Mouse (Mus musculus) left cerebral cortex, postnatal 25 days (tissue): ENCODE data around the gene Cnksr1. TPM values are rescaled to one million over a fixed set of nuclear protein-coding genes. Genes with fewer than 3 reads are reported as not detected.
A peak's percentile ranks its signal among the peaks of the same experiment; 100 is the strongest.
"Not testable (repeated sequence)": the region's sequence is repeated elsewhere in the genome, so short reads cannot be mapped to it uniquely, and the experiment has no call there.

ENCODE experiments used
- DNase-seq, 2 experiments: peaks; one replicate each; pipeline ENCODE4 v3.0.0; 2022; ENCODE audit warnings: low spot score in 2 of 2, mixed read lengths in 1 of 2
- intact Hi-C: fragments of 180-260 bp; cut with DNase I; formaldehyde crosslinking; loops from one replicate; pipeline ENCODE4 v1.15.1; 2025
- total RNA-seq, 2 experiments: library from RNA; stranded (reverse); gene quantifications; 2 replicates each; pipeline ENCODE4 v1.2.3; 2021

Cnksr1 gene
- under 1 TPM; 0.23 to 0.46 TPM for total RNA-seq

DNA sequence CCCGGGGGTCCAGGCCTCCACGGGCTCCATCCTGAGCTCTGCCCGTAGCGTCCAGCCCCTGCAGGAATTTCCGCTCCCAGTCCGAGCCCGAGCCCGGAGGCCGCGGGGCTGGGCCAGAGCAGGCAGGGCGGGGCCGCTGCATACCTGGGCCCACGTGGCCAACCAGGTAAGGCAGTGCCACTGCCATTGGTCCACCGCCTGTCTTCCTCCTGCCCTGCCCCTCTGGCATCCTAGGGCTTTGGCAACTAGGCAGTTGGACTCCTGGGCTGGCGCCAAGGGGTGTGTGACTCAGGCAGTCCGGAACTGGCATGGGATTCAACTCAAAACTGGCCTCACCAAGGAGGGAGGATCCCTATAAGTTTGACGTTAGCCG is at the start of gene Cnksr1:
Cnksr1 (minus strand) TSS at position 121 of the 373 bp plus-strand sequence.
- intact Hi-C loops = loop anchor here (10.0 kb wide), 1 partner anchor 453 kb away; no protein-coding TSS in a partner anchor

DNA sequence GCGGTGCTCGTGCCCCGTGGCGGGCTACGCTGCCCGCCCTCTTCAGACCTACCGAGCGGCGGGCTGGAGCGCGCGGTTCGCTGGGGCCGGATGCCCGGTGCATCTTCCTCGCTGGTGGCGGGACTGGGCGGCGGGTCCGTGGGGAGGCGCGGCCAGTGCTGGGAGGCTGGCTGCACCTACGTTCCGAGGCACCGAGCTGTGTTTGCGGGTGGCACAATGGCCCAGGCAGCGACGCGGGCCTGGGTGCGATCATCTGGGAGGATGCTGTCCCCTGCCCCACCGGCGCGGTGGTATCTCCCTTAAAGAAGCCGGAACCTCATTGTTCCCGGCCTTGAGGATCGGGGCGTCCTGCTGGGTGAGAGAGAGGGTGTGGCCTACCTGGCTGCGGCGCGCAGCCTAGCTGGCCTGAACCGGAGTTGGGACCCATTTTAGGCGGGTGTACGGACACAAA is 49.4 kb upstream of the Cnksr1 start, which contains the start of gene Pdik1l:
Pdik1l (minus strand) TSS at position 321 of the 451 bp plus-strand sequence.
- peak; percentile 75 to 78 for DNase-seq
- intact Hi-C loops = loop anchor here (1.0 to 10.0 kb wide), 2 partner anchors 100 to 197 kb away; partner anchors contain the start of gene Cep85

More for the DNA sequence above, at the start of gene Cnksr1:
- DNase-seq = no peak

DNA sequence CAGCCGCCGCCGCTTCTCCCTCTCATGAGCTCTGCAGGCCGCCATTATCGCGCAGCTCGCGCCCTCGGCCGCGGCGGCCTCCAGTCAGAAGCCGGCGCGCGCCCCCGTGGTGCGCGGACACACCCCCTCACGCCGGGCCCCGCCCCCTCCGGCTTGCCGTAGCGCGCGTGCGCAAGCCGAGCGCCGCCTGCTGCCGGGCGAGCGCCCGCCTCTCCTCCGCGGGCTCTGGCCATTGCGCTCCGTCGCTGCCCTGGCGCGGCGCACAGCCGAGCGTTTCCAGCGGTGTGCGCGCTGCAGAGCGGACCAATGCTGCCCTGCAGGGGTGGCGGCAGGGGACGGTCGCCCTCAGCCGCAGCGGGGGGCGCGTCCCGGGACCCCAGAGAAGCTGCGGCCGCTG is 49.0 kb upstream of the Cnksr1 start:
- intact Hi-C loops = loop anchor here (1.0 to 10.0 kb wide), 2 partner anchors 100 to 198 kb away; partner anchors contain the start of gene Cep85
- peak; percentile 95 to 97 for DNase-seq

DNA sequence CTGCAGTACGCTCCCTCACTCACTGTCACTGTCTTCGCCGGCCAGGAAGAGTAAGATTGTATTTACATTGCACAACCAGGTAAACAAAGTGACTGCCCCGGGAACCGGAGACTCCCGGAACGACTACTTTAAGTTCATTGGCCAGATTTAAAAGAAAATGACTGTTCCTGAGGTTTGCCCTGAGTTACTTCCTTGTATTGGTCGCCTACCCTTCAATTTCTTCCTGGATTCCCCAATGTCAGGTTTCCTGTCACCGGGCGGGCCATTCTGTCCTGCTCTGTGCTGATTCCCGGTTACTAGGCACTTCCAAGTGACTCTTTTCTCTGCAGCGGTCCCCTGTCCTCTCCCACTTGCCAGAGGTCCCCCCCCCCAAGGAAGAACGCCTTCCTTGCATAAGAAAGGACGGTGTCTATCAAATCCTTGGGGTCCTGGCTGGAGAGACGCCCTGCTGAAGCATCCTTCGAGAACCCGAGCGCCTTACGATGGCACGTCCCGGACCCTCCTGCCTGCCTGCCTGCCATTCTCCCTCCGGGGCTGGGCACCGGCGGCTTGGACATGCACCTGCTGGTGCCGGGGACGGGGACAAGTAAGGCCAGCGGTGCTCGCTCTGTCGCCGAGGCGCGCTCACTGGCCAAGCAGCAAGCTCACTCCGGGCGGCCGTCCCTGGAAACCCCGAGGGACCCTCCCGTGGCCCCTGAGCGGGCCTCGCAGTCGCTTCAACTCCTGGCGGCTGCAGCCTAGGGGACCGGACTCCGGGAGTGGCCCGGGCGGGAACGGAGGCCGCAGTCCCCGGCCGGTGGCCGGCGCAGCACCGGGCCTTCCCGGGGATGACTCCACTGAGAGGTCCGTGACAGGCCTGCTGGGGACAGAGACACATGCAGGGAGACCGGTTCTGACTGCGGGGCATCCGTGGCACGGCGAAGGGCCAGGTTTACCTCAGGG is 48.3 kb upstream of the Cnksr1 start:
- intact Hi-C loops = loop anchor here (1.0 to 10.0 kb wide), 2 partner anchors 99 to 198 kb away; partner anchors contain the start of gene Cep85
- no peak for DNase-seq

DNA sequence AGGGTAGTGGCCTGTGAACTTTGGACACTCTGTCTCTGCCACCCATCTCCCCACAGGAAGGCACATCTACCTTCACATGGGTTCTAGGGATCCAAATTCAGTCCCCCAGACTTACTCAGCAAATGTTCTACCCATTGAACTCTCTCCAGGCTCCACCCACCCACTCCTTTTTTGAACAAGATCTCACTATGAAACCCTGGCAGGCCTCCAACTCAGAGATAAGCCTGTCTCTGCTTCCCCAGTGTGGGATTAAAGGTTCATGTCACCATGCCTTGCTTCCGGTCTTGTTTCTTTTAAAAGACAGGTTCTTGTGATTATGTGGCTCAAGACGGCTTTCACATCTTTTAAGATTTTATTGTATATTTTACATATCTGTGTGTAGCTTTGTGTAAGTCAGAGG is 46.7 kb upstream of the Cnksr1 start:
- intact Hi-C loops = loop anchor here (10.0 kb wide), 1 partner anchor 200 kb away; no protein-coding TSS in a partner anchor
- no peak for DNase-seq

DNA sequence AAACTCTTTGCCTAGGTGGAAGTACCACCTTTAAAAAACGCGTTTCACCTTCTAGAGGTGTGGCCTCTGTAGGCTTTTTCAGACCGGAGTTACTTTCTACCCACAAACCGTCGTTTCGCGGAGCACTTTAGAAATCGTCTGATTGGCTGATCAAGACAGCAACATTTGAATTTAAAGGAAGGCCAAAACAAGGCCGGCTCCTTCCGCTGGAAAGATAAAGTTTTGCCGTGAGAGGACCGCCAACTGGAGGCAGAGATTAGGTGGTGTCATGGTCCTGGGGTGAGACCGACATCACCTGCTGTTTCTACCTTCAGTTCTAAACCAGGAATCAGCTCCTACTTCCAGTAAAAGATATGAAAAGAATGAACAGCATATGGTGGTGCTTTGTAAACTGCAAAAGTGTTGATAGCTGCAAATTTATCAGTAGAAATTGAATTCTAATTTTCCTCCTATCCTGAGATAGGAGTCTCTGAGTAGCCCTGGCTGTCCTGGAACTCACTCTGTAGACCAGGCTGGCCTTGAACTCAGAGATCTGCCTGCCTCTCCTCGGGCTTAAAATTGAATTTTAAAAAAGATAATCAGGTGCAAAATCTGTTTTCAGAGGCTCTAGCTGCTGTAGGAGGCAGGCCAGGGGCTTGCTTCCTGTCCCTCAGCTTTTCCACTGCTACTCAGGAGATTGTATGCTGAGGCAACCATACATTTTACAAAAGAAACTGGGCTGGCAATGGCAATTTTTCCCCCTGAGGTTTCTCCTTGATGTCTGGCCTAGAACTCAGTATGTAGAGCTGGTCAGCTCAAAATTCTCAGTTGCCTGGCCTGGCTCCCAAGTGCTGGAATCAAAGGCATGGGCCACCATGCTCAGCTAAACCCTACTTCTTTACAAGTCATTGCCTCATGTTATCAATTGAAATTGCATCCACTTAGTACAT is 35.5 kb upstream of the Cnksr1 start:
- no peak for DNase-seq
- intact Hi-C loops = no loop called here

DNA sequence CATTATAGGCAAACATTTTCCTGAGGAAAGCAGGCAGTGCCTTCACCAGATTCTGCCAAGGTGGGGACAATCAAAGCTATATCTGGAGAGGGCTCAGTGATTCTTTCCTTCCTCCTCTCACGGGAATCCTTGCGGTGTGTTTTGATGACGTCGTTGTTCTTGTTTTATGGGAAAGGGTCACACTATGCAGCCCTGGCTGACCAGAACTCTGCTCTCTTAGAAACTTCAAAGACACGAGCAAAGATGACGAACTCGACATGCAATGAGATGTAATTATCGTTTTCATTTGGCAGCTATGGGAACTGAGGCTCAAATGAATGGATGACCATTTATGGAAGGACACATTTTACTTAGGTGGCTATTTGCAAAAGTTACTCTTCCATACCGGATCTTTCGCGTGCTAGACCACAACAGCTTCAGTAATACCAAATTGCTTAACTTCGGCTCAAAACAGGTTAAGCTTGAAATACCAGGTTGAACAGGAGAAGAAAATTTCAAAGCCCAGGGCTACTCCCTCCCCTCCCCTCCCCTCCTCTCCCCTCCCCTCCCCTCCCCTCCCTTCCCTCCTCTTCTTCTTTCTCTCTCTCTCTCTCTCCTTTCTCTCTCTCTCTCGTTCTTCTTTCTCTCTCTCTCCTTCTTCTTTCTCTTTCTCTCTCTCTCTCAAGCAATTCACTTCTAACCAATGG is 34.7 kb upstream of the Cnksr1 start:
- intact Hi-C loops = no loop called here

DNA sequence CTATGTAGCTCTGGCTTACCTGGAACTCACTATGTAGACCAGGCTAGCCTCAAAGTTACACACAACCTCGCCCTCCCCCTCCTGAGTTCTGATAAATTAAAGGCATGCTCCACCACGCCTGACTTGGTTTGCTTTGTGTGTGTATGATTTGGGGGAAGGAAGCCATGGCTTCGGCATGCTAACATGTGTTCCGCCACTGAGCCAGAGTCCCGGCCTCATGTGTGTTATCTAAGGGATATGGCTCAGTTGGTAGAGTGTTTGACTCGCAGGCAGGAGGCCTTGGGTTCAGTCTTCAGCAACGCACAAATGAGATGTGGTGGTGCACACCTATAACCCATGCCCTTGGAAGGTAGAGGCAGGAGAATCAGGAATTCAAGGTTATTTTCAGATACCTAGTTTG is 33.8 kb upstream of the Cnksr1 start:
- no peak for DNase-seq
- intact Hi-C loops = no loop called here

More for the DNA sequence above, 34.7 kb upstream of the Cnksr1 start:
- DNase-seq = no peak

DNA sequence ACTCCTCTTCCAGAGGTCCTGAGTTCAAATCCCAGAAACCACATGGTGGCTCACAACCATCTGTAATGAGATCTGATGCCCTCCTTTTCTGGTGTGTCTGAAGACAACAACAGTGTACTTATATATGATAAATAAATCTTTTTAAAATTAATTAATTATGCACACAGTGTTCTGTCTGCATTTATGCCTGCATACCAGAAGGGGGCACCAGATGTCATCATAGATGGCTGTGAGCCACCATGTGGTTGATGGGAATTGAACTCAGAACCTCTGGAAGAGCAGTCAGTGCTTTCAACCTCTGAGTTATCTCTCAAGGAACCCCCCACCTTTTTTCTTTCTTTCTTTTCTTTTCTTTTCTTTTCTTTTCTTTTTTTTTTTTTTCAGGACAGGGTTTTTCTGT is 31.4 kb upstream of the Cnksr1 start:
- DNase-seq, intact Hi-C loops: not testable (repeated sequence)

DNA sequence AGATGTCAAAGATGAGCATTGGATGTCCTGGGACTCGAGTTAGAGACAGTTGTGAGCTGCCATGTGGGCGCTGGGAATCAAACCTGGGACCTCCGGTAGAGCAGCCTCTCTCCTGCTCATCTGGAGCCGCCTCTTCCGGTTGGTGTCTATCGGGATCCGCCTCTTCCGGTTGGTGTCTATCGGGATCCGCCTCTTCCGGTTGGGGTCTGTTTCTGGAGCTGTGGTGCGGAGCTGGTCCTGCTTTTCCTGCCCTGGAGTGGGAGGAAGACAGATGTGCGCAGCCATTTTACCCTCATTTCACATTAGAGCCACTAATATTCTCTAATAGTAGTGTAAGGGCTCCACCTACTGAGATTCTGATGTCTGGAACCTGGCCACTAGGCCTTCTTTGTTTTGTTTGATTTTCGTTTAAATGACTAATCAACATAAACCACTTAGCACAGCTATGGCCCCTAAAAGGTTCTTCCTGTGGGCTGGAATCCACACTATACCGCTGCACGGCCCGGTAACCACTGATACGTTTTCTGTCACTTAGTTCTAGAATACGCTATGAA is 30.0 kb upstream of the Cnksr1 start:
- DNase-seq = no peak
- intact Hi-C loops = no loop called here

DNA sequence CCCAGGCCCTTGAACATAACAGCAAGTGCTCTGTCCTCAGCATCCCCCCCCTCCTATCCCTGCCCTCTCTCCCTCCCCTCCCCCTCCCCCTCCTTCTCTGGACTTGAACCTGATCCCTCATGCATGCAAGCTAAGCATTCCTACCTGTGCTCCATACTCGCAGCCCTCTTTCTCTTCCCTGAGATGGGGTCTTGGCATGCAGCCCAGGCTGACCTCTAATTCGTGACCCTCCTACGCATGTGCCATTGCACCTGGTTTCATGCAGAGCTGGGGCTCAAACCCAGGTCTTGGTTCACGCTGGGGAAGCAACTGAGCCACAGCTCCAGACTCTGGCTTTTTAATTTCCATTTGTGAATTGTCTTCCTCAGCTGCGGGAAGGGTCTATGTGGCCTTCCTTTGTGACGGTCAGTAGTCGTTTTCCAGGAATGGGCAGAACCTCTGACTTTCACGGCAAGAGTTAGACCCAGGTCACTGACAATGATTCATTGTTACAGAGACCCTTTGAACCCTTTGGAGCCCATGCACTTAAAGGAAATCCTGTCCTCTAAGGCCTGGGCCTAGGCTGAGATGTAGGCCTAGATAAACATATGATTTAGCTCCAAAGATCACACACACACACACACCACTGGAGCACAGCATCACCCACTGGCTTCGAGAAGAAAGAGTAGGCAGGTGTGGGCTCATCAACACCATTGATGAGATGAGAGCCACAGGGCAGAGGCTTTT is 27.8 kb upstream of the Cnksr1 start:
- intact Hi-C loops = no loop called here
- no peak for DNase-seq

DNA sequence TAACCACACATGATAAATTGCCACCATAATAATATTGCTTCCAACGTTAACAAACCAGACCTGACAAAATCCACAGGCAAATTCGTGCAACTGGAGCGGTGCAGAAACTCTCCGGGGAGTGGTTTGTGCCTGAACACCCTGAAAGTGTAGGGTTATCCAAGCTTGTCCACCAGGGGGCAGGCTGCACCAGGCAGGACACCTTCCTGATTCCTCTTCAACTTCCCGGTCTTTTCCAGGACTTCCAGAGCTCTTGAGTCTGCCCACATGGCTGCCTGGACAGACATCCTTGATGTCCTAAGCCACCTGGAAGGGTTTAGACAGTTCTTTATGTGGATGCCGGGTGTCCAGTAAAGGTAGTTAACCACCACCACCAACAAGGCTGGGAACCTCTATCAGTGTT is 25.0 kb upstream of the Cnksr1 start:
- DNase-seq = peak; percentile 33 to 49
- intact Hi-C loops = no loop called here

DNA sequence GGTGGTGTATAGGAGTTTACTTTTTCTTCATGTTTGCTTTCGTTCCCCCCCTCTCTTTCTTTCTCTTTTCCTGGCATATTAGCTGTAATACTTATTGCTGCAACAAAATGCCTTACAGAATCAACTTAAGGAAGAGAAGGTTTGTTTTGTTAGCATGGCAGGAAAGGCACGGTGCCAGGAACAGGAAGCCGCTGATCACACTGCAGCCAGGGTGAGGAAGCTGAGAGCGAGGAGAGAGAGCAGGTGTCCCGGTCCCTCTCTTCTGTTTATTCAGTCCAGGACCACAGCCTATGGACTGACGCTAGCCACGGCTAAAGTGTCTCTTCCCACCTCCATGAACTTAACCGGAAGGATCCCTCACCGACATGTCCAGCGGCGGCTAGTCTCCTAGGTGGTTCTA is 20.2 kb upstream of the Cnksr1 start:
- DNase-seq = no peak
- intact Hi-C loops = loop anchor here (10.0 kb wide), 1 partner anchor 226 kb away; no protein-coding TSS in a partner anchor

DNA sequence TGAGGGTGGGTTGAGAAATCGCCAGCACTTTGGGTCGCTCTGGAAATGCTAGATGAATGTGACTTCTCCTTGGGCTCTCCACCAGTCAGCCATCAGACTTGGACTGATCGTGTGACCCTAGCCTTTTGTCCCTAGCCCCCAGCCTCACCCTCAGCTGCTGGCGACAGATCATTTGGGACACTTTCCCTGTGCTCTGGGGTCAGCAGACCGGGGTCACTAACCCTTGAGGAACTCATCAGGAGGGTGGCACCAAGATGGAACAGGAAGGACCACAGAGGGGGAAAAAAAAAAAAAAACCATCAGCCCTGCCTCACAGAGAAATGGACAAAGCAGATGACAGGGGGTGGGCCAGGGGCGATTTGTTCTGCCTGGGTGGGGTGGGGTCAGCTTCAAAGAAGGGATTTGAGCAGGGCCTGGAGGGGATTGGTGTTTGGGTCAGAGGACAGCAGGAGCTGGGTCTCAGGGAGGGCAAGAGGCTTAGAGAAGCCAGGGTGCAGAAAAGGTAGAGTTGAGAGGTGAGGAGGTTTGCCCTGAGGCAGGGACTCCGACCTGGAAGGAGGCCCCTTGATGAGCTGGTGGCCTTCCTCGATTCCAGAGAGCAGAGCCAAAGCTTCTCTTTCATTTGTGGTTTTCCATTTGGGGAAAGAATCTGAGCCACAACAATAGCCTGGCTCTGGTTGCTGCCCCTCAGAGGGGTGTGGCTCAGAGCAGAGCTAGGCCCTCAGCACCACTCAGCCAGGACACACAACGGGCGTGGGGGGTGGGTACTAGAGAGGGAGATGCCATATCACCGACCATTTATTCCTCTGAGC is 19.2 kb upstream of the Cnksr1 start:
- intact Hi-C loops = loop anchor here (10.0 kb wide), 1 partner anchor 227 kb away; no protein-coding TSS in a partner anchor
- no peak for DNase-seq

DNA sequence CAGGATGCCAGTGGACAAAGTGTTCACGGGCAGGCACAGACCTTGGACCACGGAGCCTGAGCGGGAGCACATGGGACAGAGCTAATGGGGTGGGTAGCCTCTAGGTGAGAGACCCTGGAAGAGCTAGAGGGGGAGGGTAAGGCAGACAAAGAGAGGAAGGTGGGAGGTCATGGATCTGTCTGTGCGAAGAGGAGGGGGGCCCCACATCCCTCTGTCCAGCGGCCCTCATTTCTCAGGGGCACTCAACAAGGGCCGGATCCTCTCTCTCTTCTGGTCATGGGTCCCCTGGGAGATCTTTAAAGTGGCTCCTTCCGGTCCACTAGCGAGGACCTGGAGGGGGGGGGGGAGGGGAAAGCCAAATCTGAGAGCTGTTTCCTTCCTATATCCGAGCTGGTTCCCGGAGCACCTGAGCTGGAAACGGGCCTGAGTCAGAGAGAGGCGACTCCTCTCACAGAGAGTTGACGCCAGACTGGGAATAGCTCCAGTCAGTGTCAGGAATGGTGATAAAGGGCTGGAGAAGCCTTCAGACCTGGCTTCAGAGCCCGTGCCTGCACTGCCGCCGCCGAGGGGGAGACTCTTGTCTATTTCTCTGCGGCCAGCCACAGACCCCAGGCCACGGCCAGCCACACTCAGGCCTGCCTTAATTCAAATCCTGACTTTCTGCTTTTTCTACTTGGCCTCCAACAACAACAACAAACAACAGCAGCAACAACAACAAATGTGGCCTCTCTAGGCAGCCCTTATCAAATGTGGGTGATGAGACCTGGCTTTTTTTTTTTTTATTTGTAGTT is 18.4 kb upstream of the Cnksr1 start:
- no peak for DNase-seq
- intact Hi-C loops = loop anchor here (10.0 kb wide), 1 partner anchor 228 kb away; no protein-coding TSS in a partner anchor

DNA sequence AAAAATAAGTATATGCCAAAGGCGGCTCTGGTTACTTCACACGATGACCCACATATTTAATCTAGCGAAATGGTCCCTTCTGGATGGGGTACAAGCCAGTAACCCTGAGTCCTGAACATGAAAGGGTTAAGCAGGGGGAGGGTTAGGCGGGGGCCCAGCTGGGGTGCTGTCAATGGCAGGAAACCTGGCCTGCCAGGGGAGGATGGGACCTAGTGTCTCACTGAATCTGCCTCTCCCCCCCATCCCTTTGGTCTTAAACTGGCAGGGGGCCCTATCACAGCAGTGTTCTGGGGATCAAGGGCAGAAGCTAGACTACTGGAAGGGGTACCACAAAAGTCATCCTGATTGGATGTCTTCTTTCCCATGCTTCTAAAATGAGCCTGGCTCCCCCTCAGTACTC is 17.7 kb upstream of the Cnksr1 start:
- intact Hi-C loops = loop anchor here (10.0 kb wide), 1 partner anchor 229 kb away; no protein-coding TSS in a partner anchor
- no peak for DNase-seq
